Mouse (Mus musculus) G1E (cell line): ENCODE measurements around the gene Mmp15.

Source experiments
- CTCF ChIP-seq: IDR thresholded peaks from 2 replicates; pipeline ENCODE4 v1.5.1; 2012; ENCODE audit warnings: low read depth, low read length, inconsistent platforms, mixed read lengths
- GATA1 ChIP-seq: IDR thresholded peaks from 2 replicates; pipeline ENCODE4 v1.6.1; 2012; ENCODE audit warnings: borderline replicate concordance, low read length, inconsistent platforms, mixed read lengths
- GATA2 ChIP-seq: IDR thresholded peaks from 2 replicates; pipeline ENCODE4 v1.6.1; 2012; ENCODE audit warnings: low read depth, low read length, inconsistent platforms, borderline replicate concordance
- POLR2AphosphoS5 ChIP-seq: IDR thresholded peaks from 2 replicates; pipeline ENCODE4 v1.6.1; 2012; ENCODE audit warnings: low read depth, low read length, inconsistent platforms; ENCODE audit not compliant: insufficient replicate concordance

DNA sequence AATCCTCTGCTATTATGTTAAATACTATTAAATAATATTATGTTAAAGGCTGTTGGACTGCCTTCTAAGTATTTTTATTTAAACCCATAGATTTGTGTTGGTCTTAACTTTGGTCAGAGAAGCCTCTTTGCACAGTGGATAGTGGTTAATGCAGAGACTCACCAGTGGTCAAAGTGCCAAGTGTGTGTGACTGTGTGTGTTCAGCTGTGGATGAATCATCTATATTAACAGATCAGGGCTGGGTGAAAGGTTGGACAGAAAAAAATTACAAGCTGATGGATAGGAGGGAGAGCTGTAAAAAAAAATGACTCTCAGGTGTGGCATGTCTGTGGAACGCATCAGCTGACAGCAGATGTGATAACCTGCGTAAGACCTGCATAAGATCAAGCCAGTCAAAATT lies 11.8 kb downstream of the Mmp15 start:
- TF ChIP-seq CTCF (no peak), GATA1 (no peak), POLR2AphosphoS5 (no peak), GATA2 (no peak)
